17 mouse cellular contexts compared by ENCODE assay signal in the genomic region with DNA sequence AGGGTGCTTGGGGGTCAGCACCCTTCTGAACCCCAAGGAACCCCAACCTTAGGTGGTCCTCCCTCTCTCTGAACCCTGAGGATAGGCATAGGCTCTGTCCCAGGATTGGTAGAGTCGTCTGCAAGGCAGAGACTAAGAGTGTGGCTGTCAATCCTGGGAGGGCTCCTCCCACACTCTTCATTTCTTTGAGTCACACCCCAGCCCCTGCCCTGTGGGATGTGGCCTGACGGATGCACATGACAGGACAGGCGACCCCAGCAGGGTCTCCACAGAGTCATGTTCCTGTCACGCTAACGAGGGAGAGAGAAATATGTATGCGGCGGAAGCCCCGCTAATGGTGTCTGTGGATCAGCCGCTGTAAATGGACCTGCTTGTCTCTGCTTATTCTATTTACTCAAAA.
DNase-seq lines count a peak whose midpoint lies in the region; ATAC-seq and TF ChIP-seq lines count a peak whose summit lies in the region.
"Had no signal": no experiment of that assay in that cellular context is flagged by ENCODE, and none has a peak within 500 bp of the region (broad histone marks: within the 10 kb centered on the region; RNA-seq: fewer than 3 reads in every experiment).

No protein-coding gene starts in this region.

- no peaks in the 10 kb centered on the region for H3K27me3 ChIP-seq in hindbrain, embryonic 10.5 days (ENCODE audit: insufficient read depth, poor library complexity, severe bottlenecking)
- no peaks in the 10 kb centered on the region for H3K27me3 ChIP-seq in hindbrain, embryonic 11.5 days (ENCODE audit: control insufficient read depth, insufficient read depth, low read length)
- no peaks in the 10 kb centered on the region for H3K27me3 ChIP-seq in hindbrain, embryonic 13.5 days
- H3K27me3 ChIP-seq in midbrain, embryonic 16.5 days (ENCODE audit: control insufficient read depth, insufficient read depth, low read depth, low read length): no peaks in the 10 kb centered on the region
- H3K27me3 ChIP-seq: heart, embryonic 15.5 days; limb, embryonic 15.5 days had no signal

- H3K9ac ChIP-seq in hindbrain, embryonic 11.5 days (ENCODE audit: low read depth, low read length): no peak overlapping the region
- H3K9ac ChIP-seq in hindbrain, embryonic 13.5 days: no peak overlapping the region
- no peak overlapping the region for H3K9ac ChIP-seq in midbrain, embryonic 16.5 days (ENCODE audit: low read depth, low read length)
- H3K9ac ChIP-seq: heart, embryonic 15.5 days; limb, embryonic 15.5 days had no signal

- no peak overlapping the region for H3K4me3 ChIP-seq in hindbrain, embryonic 10.5 days
- H3K4me3 ChIP-seq in hindbrain, embryonic 11.5 days (ENCODE audit: low read depth, low read length): no peak overlapping the region
- H3K4me3 ChIP-seq in hindbrain, embryonic 13.5 days: no peak overlapping the region
- H3K4me3 ChIP-seq in midbrain, embryonic 16.5 days (ENCODE audit: low read depth, low read length): no peak overlapping the region; the same call in 1 of the 2 replicates
- H3K4me3 ChIP-seq: heart, embryonic 15.5 days; limb, embryonic 15.5 days had no signal

- no peak overlapping the region for H3K4me2 ChIP-seq in hindbrain, embryonic 11.5 days (replicated peaks; ENCODE audit: low read depth, low read length)
- no peak overlapping the region for H3K4me2 ChIP-seq in hindbrain, embryonic 13.5 days
- H3K4me2 ChIP-seq in midbrain, embryonic 16.5 days (ENCODE audit: low read length): peak overlapping the region; percentile 19
- H3K4me2 ChIP-seq: heart, embryonic 15.5 days; limb, embryonic 15.5 days had no signal

- peaks cover 6% of the 10 kb centered on the region; the same call in 1 of the 2 replicates for H3K9me3 ChIP-seq in hindbrain, embryonic 10.5 days
- no peaks in the 10 kb centered on the region for H3K9me3 ChIP-seq in hindbrain, embryonic 11.5 days (ENCODE audit: control insufficient read depth, low read length)
- H3K9me3 ChIP-seq in hindbrain, embryonic 13.5 days: no peaks in the 10 kb centered on the region
- H3K9me3 ChIP-seq in midbrain, embryonic 16.5 days (replicated peaks; ENCODE audit: control insufficient read depth, low read length, poor library complexity, severe bottlenecking): no peaks in the 10 kb centered on the region
- H3K9me3 ChIP-seq: heart, embryonic 15.5 days; limb, embryonic 15.5 days had no signal

- no peak for TF ChIP-seq CTCF in brain, embryonic 14.5 days (IDR thresholded peaks at IDR 0.05; ENCODE audit: borderline replicate concordance, extremely low read depth, insufficient read depth, insufficient read length)

- WGBS in hindbrain, embryonic 10.5 days: 70% methylated on average over 9 of the region's 9 CpGs
- 64% methylated on average over 9 of the region's 9 CpGs for WGBS in hindbrain, embryonic 11.5 days
- WGBS in hindbrain, embryonic 13.5 days: 59% methylated on average over 9 of the region's 9 CpGs
- 43% methylated on average over 9 of the region's 9 CpGs for WGBS in midbrain, embryonic 16.5 days

- peak; percentile 8 for DNase-seq in hindbrain, embryonic 10.5 days (ENCODE audit: low spot score)
- DNase-seq in hindbrain, embryonic 11.5 days (ENCODE audit: low spot score): no peak
- DNase-seq in brain, embryonic 14.5 days (ENCODE audit: low read depth): peak; percentile 55
- DNase-seq in adrenal gland, postnatal 14 days: no peak
- no peak for DNase-seq in embryo, embryonic 11 days
- DNase-seq: cerebellum, adult 9-10 months; gastrocnemius, postnatal 25 days; heart, postnatal 4 days; kidney, postnatal 36 days; retina, postnatal 1 day; right cerebral cortex, postnatal 4 days had no signal

- H3K36me3 ChIP-seq in hindbrain, embryonic 10.5 days: no peaks in the 10 kb centered on the region
- no peaks in the 10 kb centered on the region for H3K36me3 ChIP-seq in hindbrain, embryonic 11.5 days (ENCODE audit: control insufficient read depth, insufficient read depth, low read length)
- no peaks in the 10 kb centered on the region for H3K36me3 ChIP-seq in hindbrain, embryonic 13.5 days
- H3K36me3 ChIP-seq in midbrain, embryonic 16.5 days (ENCODE audit: control insufficient read depth, insufficient read depth, low read length): no peaks in the 10 kb centered on the region
- H3K36me3 ChIP-seq: heart, embryonic 15.5 days; limb, embryonic 15.5 days had no signal

- H3K27ac ChIP-seq in hindbrain, embryonic 10.5 days: no peak overlapping the region
- no peak overlapping the region for H3K27ac ChIP-seq in hindbrain, embryonic 11.5 days (ENCODE audit: low read depth, low read length)
- peak overlapping the region; percentile 24; the same call in 1 of the 2 replicates for H3K27ac ChIP-seq in hindbrain, embryonic 13.5 days
- peak overlapping the region; percentile 48 for H3K27ac ChIP-seq in midbrain, embryonic 16.5 days (ENCODE audit: low read length)
- H3K27ac ChIP-seq: heart, embryonic 15.5 days; limb, embryonic 15.5 days had no signal

- TF ChIP-seq POLR2A in brain, embryonic 14.5 days (IDR thresholded peaks at IDR 0.05; ENCODE audit: borderline replicate concordance, extremely low read depth, insufficient read depth, insufficient read length, poor library complexity, severe bottlenecking): no peak

- H3K4me1 ChIP-seq in hindbrain, embryonic 10.5 days (replicated peaks): peaks cover 9% of the 10 kb centered on the region
- H3K4me1 ChIP-seq in hindbrain, embryonic 11.5 days (replicated peaks; ENCODE audit: control insufficient read depth, insufficient read depth, low read length): no peaks in the 10 kb centered on the region
- peaks cover 22% of the 10 kb centered on the region for H3K4me1 ChIP-seq in hindbrain, embryonic 13.5 days (replicated peaks)
- H3K4me1 ChIP-seq in midbrain, embryonic 16.5 days (ENCODE audit: control insufficient read depth, insufficient read depth, low read length): peaks cover 9% of the 10 kb centered on the region

- no peak for ATAC-seq in hindbrain, embryonic 11.5 days (ENCODE audit: low FRiP score)
- peak; percentile 49; the same call in 1 of the 2 replicates for ATAC-seq in hindbrain, embryonic 13.5 days (ENCODE audit: low FRiP score)
- peak; percentile 73 for ATAC-seq in midbrain, embryonic 16.5 days
- ATAC-seq: intestine, postnatal 0 days; lung, postnatal 0 days had no signal

Comparison
In these comparisons a context has a peak if more than half of its experiments do, and no peak if none do; other contexts are left out.
1. DNase-seq: peak in hindbrain, embryonic 10.5 days (single experiment) and brain, embryonic 14.5 days (single experiment); none in hindbrain, embryonic 11.5 days (single experiment), adrenal gland, postnatal 14 days (single experiment) and embryo, embryonic 11 days (single experiment).
2. H3K27ac ChIP-seq: peak in hindbrain, embryonic 13.5 days (single experiment) and midbrain, embryonic 16.5 days (single experiment); none in hindbrain, embryonic 10.5 days (single experiment) and hindbrain, embryonic 11.5 days (single experiment).